Mouse (Mus musculus) erythroid progenitor cell, adult 5-6 weeks (primary cell): ENCODE data around the gene Retnla. TPM values are rescaled to one million over a fixed set of nuclear protein-coding genes. Genes with fewer than 3 reads are reported as not detected.
"Not testable (repeated sequence)": the region's sequence is repeated elsewhere in the genome, so short reads cannot be mapped to it uniquely, and the experiment has no call there.

ENCODE experiments used
- ATAC-seq: replicated peaks from 2 replicates; pipeline ENCODE4 v1.8.0; 2016; ENCODE audit warnings: moderate number of reproducible peaks, mild to moderate bottlenecking, moderate TSS enrichment, inconsistent platforms; ENCODE audit not compliant: poor library complexity, low FRiP score, severe bottlenecking
- total RNA-seq, 2 experiments: library from RNA; stranded (forward) in 1 of 2; stranded (reverse) in 1 of 2; fragments of 150-400 nt in 1 of 2; fragments of 186-747, 209-891 nt in 1 of 2; gene quantifications; 2 replicates each; pipeline versions ENCODE4 v1.2.3 to v1.2.4; 2015 to 2017; ENCODE audit warnings: low replicate concordance in 2 of 2

Gene Retnla
- not detected in 2 replicates for total RNA-seq (2015; ENCODE audit: low replicate concordance)
- not detected in 2 replicates for total RNA-seq (2017; ENCODE audit: low replicate concordance)

GRCm38 (mm10) chr16:48842266-48842665, at the start of gene Retnla:
Gene Retnla (plus strand): TSS chr16:48842551.
- ATAC-seq, result no peak

- ATAC-seq, result no peak
These were observed 44.1 kb upstream of the Retnla start for GRCm38 (mm10) chr16:48798285-48798684.

GRCm38 (mm10) chr16:48799470-48799869, 42.9 kb upstream of the Retnla start:
- ATAC-seq, result no peak

- ATAC-seq, result no peak
These were observed 41.4 kb upstream of the Retnla start for GRCm38 (mm10) chr16:48800906-48801305.

- ATAC-seq, result no peak
These were observed 36.9 kb upstream of the Retnla start for GRCm38 (mm10) chr16:48805412-48805811.

- no peak for ATAC-seq
These were observed 35.8 kb upstream of the Retnla start for GRCm38 (mm10) chr16:48806521-48806920.

GRCm38 (mm10) chr16:48809374-48809773, 33.0 kb upstream of the Retnla start:
- ATAC-seq, result no peak

- no peak for ATAC-seq
These were observed 30.4 kb upstream of the Retnla start for GRCm38 (mm10) chr16:48811881-48812436.

- ATAC-seq, result no peak
These were observed 25.7 kb upstream of the Retnla start, which contains the start of gene Retnlb for GRCm38 (mm10) chr16:48816695-48817094. Gene Retnlb (plus strand): TSS chr16:48816856.

GRCm38 (mm10) chr16:48818524-48818923, 23.8 kb upstream of the Retnla start:
- no peak for ATAC-seq

GRCm38 (mm10) chr16:48826474-48826873, 15.9 kb upstream of the Retnla start:
- ATAC-seq, result no peak

GRCm38 (mm10) chr16:48827625-48828024, 14.7 kb upstream of the Retnla start:
- ATAC-seq, result no peak

GRCm38 (mm10) chr16:48829060-48829459, 13.3 kb upstream of the Retnla start:
- no peak for ATAC-seq

GRCm38 (mm10) chr16:48832055-48832454, 10.3 kb upstream of the Retnla start:
- no peak for ATAC-seq

- not testable (repeated sequence) for ATAC-seq
These were observed 8.7 kb upstream of the Retnla start for GRCm38 (mm10) chr16:48833626-48834025.

- no peak for ATAC-seq
These were observed 1.5 kb downstream of the Retnla start for GRCm38 (mm10) chr16:48843671-48844386.

- not testable (repeated sequence) for ATAC-seq
These were observed 22.7 kb downstream of the Retnla start for GRCm38 (mm10) chr16:48865004-48865403.

- no peak for ATAC-seq
These were observed 25.3 kb downstream of the Retnla start for GRCm38 (mm10) chr16:48867690-48868089.

- no peak for ATAC-seq
These were observed 26.3 kb downstream of the Retnla start for GRCm38 (mm10) chr16:48868663-48869062.

GRCm38 (mm10) chr16:48869671-48870070, 27.3 kb downstream of the Retnla start:
- no peak for ATAC-seq

GRCm38 (mm10) chr16:48871754-48872153, 29.4 kb downstream of the Retnla start:
- ATAC-seq, result no peak
